Mouse (Mus musculus) liver, postnatal 0 days (tissue): Measurements from ENCODE around the gene Ifitm1.

ENCODE experiments used
- CTCF ChIP-seq: sonication (generic); IDR thresholded peaks from 2 replicates; pipeline ENCODE4 v1.5.1; 2016; ENCODE audit warnings: antibody characterized with exemption, low read depth
- EP300 ChIP-seq: IDR thresholded peaks from 2 replicates; pipeline ENCODE4 v1.6.1; 2016; ENCODE audit warnings: antibody characterized with exemption, low read depth, mild to moderate bottlenecking

- no peak for TF ChIP-seq CTCF
- TF ChIP-seq EP300, result no peak
Observed at GRCm38 (mm10) chr7:140960026-140960425, 7.0 kb upstream of the Ifitm1 start.
